In the genomic region with DNA sequence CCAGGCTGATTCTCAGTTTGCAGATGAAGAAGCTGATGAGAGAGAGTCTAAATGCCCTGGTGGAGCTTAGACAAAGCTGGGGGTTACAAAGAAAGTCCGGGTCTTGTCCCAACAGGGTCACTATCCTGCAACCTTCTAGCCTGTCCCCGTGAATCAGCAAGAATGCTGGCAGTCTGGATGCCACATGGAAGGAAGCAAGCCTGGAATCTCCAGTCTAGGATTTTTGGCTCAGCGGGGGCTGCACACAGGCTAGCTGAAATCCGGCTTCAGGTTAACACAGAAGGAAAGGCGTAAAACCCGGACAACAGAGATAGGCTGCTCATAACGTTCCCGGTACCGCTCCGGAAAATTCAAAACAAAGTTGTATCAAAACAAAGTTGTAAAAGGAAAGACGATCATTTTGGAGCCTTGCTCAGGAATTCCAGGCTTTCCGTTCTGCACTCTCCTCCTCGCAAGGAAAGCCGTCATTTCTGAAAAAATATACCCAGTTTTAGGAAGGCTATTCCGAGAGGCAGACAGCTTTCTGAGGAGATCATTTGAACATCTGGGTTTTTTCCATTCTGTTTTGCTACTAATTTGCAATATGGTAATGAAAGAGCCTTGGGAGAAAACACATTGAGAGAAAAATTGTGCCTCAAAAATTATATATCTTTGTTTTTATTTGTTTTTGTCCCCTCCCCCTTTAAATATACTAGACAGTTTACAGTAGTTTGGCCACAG, we compare ENCODE assay signal across 9 mouse cellular contexts.
A peak's percentile ranks its signal among the peaks of the same experiment; 100 is the strongest.
DNase-seq lines count a peak whose midpoint lies in the region; ATAC-seq and TF ChIP-seq lines count a peak whose summit lies in the region.
"Had no signal": no experiment of that assay in that cellular context is flagged by ENCODE, and none has a peak within 500 bp of the region (broad histone marks: within the 10 kb centered on the region; RNA-seq: fewer than 3 reads in every experiment).

No protein-coding gene starts in this region.

- no peaks in the 10 kb centered on the region for H3K4me1 ChIP-seq in midbrain, embryonic 11.5 days (ENCODE audit: control insufficient read depth, insufficient read depth, low read length)

- H3K27me3 ChIP-seq in midbrain, embryonic 11.5 days (ENCODE audit: control insufficient read depth, insufficient read depth, low read length) = no peaks in the 10 kb centered on the region

- no peaks in the 10 kb centered on the region for H3K9me3 ChIP-seq in midbrain, embryonic 11.5 days (ENCODE audit: control insufficient read depth, low read length)
- H3K9me3 ChIP-seq: G1E had no signal

- ATAC-seq in midbrain, embryonic 11.5 days (ENCODE audit: low FRiP score) = no peak

- no peak overlapping the region for H3K27ac ChIP-seq in left cerebral cortex, adult 2 months
- no peak overlapping the region for H3K27ac ChIP-seq in midbrain, embryonic 11.5 days (ENCODE audit: low read depth, low read length)

- DNase-seq in left cerebral cortex, adult 2 months (ENCODE audit: extremely low spot score in 1 of 2, low spot score in 2 of 2) = no peak
- no peak for DNase-seq in left cerebral cortex, adult 11 months (ENCODE audit: low spot score)
- peak; percentile 57 for DNase-seq in adrenal gland, postnatal 14 days
- peak; percentile 22 to 47 for DNase-seq in gastrocnemius, postnatal 4 days (ENCODE audit: low spot score in 2 of 2)
- peak; percentile 13 for DNase-seq in kidney, adult 11 months
- DNase-seq in midbrain, embryonic 11.5 days (ENCODE audit: low spot score, missing footprints) = peak; percentile 84
- no peak for DNase-seq in cerebellum, postnatal 4 days (ENCODE audit: low spot score in 2 of 2)
- DNase-seq in urinary bladder, postnatal 25 days (ENCODE audit: low spot score) = no peak

- H3K4me3 ChIP-seq in left cerebral cortex, adult 2 months = peak overlapping the region; percentile 16
- no peak overlapping the region for H3K4me3 ChIP-seq in midbrain, embryonic 11.5 days (ENCODE audit: low read depth, low read length)

- WGBS in midbrain, embryonic 11.5 days = 55% methylated on average over 15 of the region's 15 CpGs

- no peak for TF ChIP-seq CTCF in left cerebral cortex, adult 2 months (IDR thresholded peaks at IDR 0.05)

- no peak overlapping the region for H3K9ac ChIP-seq in midbrain, embryonic 11.5 days (ENCODE audit: low read length)

- intact Hi-C loops in left cerebral cortex, adult 2 months (cut with DNase I) = no loop called here

- H3K4me2 ChIP-seq in midbrain, embryonic 11.5 days = no peak overlapping the region

- no peaks in the 10 kb centered on the region for H3K36me3 ChIP-seq in midbrain, embryonic 11.5 days (ENCODE audit: control insufficient read depth, insufficient read depth, low read length)
- H3K36me3 ChIP-seq: G1E had no signal

Comparison
In these comparisons a context has a peak if more than half of its experiments do, and no peak if none do; other contexts are left out.
1. DNase-seq: peak in adrenal gland, postnatal 14 days (single experiment), gastrocnemius, postnatal 4 days (2 of 2), kidney, adult 11 months (single experiment) and midbrain, embryonic 11.5 days (single experiment); none in left cerebral cortex, adult 2 months (0 of 2), left cerebral cortex, adult 11 months (single experiment), cerebellum, postnatal 4 days (0 of 2) and urinary bladder, postnatal 25 days (single experiment).